Comparison of ENCODE assay signal across 16 mouse cellular contexts in genomic region chr4:138086949-138087348, GRCm38 (mm10).
"Had no signal": no experiment of that assay in that cellular context is flagged by ENCODE, and none has a peak within 500 bp of the region (broad histone marks: within the 10 kb centered on the region; RNA-seq: fewer than 3 reads in every experiment).

No protein-coding gene starts in this region.

- DNase-seq: liver; liver, embryonic 13.5 days; liver, postnatal 0 days; lung, adult 2 months; right cerebral cortex, postnatal 14 days; thymus, adult 2 months; thymus, postnatal 25 days; thymus, postnatal 4 days had no signal

- H3K4me2 ChIP-seq: liver, embryonic 11.5 days; liver, embryonic 13.5 days; liver, embryonic 15.5 days; midbrain, embryonic 11.5 days; midbrain, embryonic 13.5 days; midbrain, embryonic 15.5 days; neural tube, embryonic 12.5 days had no signal

- ATAC-seq: liver, postnatal 0 days; midbrain, embryonic 13.5 days; midbrain, embryonic 15.5 days had no signal

- H3K4me1 ChIP-seq: liver, embryonic 13.5 days; neural tube, embryonic 12.5 days had no signal

- H3K9me3 ChIP-seq: liver, embryonic 13.5 days; liver, embryonic 15.5 days; megakaryocyte, embryonic 14.5 days; midbrain, embryonic 13.5 days; midbrain, embryonic 15.5 days; neural tube, embryonic 12.5 days had no signal

- H3K9ac ChIP-seq: liver, embryonic 13.5 days; liver, embryonic 15.5 days; liver, postnatal 0 days; midbrain, embryonic 13.5 days; midbrain, embryonic 15.5 days; neural tube, embryonic 12.5 days had no signal

- H3K4me3 ChIP-seq: liver, embryonic 13.5 days; liver, embryonic 15.5 days; megakaryocyte, embryonic 14.5 days; midbrain, embryonic 13.5 days; midbrain, embryonic 15.5 days; neural tube, embryonic 12.5 days had no signal

- H3K27me3 ChIP-seq: liver, embryonic 13.5 days; liver, embryonic 15.5 days; megakaryocyte, embryonic 14.5 days; midbrain, embryonic 13.5 days; midbrain, embryonic 15.5 days; neural tube, embryonic 12.5 days had no signal

- H3K27ac ChIP-seq: liver, embryonic 13.5 days; liver, embryonic 15.5 days; macrophage; midbrain, embryonic 13.5 days; midbrain, embryonic 15.5 days; neural tube, embryonic 12.5 days had no signal
